Mouse (Mus musculus): ENCODE measurements at regions not wholly inside any gene's neighbourhood (a gene's known extent, or its start where the extent isn't known, plus 50 kb on each side); places are given as distances from the start of the nearest gene placed in this dataset.
A peak's percentile ranks its signal among the peaks of the same experiment; 100 is the strongest.

DNA sequence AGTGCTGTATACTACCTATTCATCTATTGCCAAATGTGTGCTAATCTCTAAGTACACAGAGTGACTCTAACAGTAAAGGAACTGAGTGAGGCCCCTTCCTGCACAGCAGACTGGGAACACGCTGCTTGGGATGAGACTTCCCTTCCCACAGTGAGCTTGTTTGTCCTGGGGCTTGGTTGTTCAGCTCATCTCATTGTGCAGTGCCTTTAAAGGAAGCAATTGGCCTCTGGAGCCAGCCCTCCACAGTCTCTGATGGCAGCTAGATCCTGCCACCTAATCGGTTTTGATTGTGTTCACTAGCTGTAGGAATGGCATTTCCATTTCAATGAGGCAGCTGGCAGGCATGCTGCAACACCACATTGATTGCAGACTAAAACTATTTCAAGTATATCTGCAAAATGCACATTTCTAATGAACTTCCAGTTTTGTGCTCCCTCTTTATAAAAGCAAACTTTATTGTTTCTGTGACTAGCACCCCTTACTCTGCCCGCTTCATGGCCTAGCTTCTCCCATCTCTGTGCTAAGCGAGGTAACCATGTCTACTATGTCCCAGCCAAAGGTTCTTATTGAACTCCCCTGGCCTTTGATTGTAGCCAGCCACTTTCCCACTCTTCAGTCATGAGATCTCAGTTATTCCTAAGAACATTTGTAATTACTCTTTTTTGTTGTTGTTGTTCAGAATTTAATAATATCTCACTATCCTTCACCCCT is 123.5 kb downstream of the Anxa5 start:
- TF ChIP-seq EP300 (IDR thresholded peaks at IDR 0.05), result no peak
- TF ChIP-seq CTCF (IDR thresholded peaks at IDR 0.05), result no peak
- ATAC-seq (peak; percentile 85), DNase-seq (ENCODE audit: low spot score) (peak; percentile 70)
- H3K4me3 ChIP-seq (ENCODE audit: low read depth, low read length), result no peak overlapping the region
- H3K27me3 ChIP-seq (replicated peaks; ENCODE audit: insufficient read depth, low read length), result no peaks in the 10 kb centered on the region
- no peaks in the 10 kb centered on the region for H3K36me3 ChIP-seq (ENCODE audit: insufficient read depth, low read length)
- H3K4me1 ChIP-seq (ENCODE audit: insufficient read depth, low read depth, low read length), result no peaks in the 10 kb centered on the region
- H3K27ac ChIP-seq (ENCODE audit: low read length), result peak overlapping the region; percentile 43
- H3K9ac ChIP-seq (replicated peaks; ENCODE audit: low read depth), result no peak overlapping the region
- no peaks in the 10 kb centered on the region for H3K9me3 ChIP-seq (ENCODE audit: low read length)
- 50% methylated on average over 4 of the region's 4 CpGs for WGBS
- no peak overlapping the region for H3K4me2 ChIP-seq (replicated peaks; ENCODE audit: low read depth, low read length)

DNA sequence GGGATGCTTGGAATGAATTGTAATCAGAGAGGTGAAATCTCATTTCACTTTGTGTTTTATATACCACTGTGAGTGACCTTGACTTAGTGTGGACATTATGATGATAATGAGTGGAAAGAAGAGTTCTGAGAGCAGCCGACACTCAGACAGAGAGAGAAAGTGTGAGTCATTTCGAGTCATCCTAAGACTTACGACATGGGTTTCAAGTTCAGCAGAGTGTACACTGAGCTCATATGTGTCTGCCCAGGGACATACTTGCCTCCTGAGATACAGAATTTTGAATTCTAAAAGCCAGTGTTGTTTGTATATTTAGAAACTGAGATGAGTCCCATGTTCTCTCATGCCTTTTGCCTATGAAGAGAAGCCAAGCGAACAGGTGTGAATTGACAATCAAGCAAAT is 126.6 kb downstream of the Anxa5 start:
- 75% methylated on average over 4 of the region's 4 CpGs for WGBS

GRCm38 (mm10) chr3:36340889-36341533 is 118.9 kb upstream of the Qrfpr start:
- Histone ChIP-seq H3K36me3 (ENCODE audit: insufficient read depth, low read length) (no peaks in the 10 kb centered on the region), H3K9ac (replicated peaks; ENCODE audit: low read depth) (no peak overlapping the region), H3K4me1 (ENCODE audit: insufficient read depth, low read depth, low read length) (no peaks in the 10 kb centered on the region), H3K9me3 (ENCODE audit: low read length) (no peaks in the 10 kb centered on the region), H3K4me2 (replicated peaks; ENCODE audit: low read depth, low read length) (no peak overlapping the region), H3K4me3 (ENCODE audit: low read depth, low read length) (no peak overlapping the region), H3K27me3 (replicated peaks; ENCODE audit: insufficient read depth, low read length) (no peaks in the 10 kb centered on the region), H3K27ac (ENCODE audit: low read length) (no peak overlapping the region)
- no peak for TF ChIP-seq EP300 (IDR thresholded peaks at IDR 0.05)
- no peak for TF ChIP-seq CTCF (IDR thresholded peaks at IDR 0.05)
- ATAC-seq (peak; percentile 70), DNase-seq (ENCODE audit: low spot score) (peak; percentile 66)
- WGBS, result 56% methylated on average over 6 of the region's 6 CpGs

More for the DNA sequence above, 126.6 kb downstream of the Anxa5 start:
- H3K4me3 ChIP-seq (ENCODE audit: low read depth, low read length), result no peak overlapping the region
- TF ChIP-seq CTCF (IDR thresholded peaks at IDR 0.05) (no peak), EP300 (IDR thresholded peaks at IDR 0.05) (no peak)
- no peaks in the 10 kb centered on the region for H3K4me1 ChIP-seq (ENCODE audit: insufficient read depth, low read depth, low read length)
- H3K27ac ChIP-seq (ENCODE audit: low read length), result no peak overlapping the region
- H3K4me2 ChIP-seq (replicated peaks; ENCODE audit: low read depth, low read length), result no peak overlapping the region
- peak; percentile 42; the same call in 1 of the 2 replicates for ATAC-seq
- no peak overlapping the region for H3K9ac ChIP-seq (replicated peaks; ENCODE audit: low read depth)
- peak; percentile 41 for DNase-seq (ENCODE audit: low spot score)
- H3K27me3 ChIP-seq (replicated peaks; ENCODE audit: insufficient read depth, low read length), result no peaks in the 10 kb centered on the region
- no peaks in the 10 kb centered on the region for H3K9me3 ChIP-seq (ENCODE audit: low read length)
- no peaks in the 10 kb centered on the region for H3K36me3 ChIP-seq (ENCODE audit: insufficient read depth, low read length)

DNA sequence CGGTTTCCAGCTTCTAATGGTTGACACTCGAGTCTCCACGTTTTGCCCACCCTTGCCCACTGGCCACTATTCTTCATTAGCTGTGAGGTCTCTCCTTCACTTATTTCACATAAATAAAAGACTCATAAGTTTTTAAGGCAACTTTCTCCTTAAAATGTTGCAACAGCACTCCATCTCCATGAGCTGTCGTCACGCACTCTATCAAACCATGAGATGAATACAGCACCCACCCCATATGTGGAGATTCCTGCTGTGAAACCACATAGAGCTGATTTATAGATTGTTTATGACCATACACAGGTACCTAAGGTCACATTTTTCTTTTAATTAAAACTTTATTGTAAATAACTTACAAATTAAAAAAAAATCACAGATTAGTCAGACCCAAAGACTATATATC is 117.5 kb upstream of the Qrfpr start:
- Histone ChIP-seq H3K4me1 (ENCODE audit: insufficient read depth, low read depth, low read length) (no peaks in the 10 kb centered on the region), H3K27ac (ENCODE audit: low read length) (no peak overlapping the region), H3K4me3 (ENCODE audit: low read depth, low read length) (no peak overlapping the region), H3K9ac (replicated peaks; ENCODE audit: low read depth) (no peak overlapping the region), H3K4me2 (replicated peaks; ENCODE audit: low read depth, low read length) (no peak overlapping the region), H3K9me3 (ENCODE audit: low read length) (no peaks in the 10 kb centered on the region), H3K36me3 (ENCODE audit: insufficient read depth, low read length) (no peaks in the 10 kb centered on the region), H3K27me3 (replicated peaks; ENCODE audit: insufficient read depth, low read length) (no peaks in the 10 kb centered on the region)
- TF ChIP-seq EP300 (IDR thresholded peaks at IDR 0.05), result no peak
- no peak for TF ChIP-seq CTCF (IDR thresholded peaks at IDR 0.05)
- 84% methylated on average over 5 of the region's 5 CpGs for WGBS
- ATAC-seq, result no peak
- no peak for DNase-seq (ENCODE audit: low spot score)

GRCm38 (mm10) chr3:36334279-36334678 is 112.2 kb upstream of the Qrfpr start:
- H3K9ac ChIP-seq (replicated peaks; ENCODE audit: low read depth), result no peak overlapping the region
- no peaks in the 10 kb centered on the region for H3K9me3 ChIP-seq (ENCODE audit: low read length)
- DNase-seq (ENCODE audit: low spot score), result peak; percentile 11
- no peaks in the 10 kb centered on the region for H3K36me3 ChIP-seq (ENCODE audit: insufficient read depth, low read length)
- no peak for TF ChIP-seq CTCF (IDR thresholded peaks at IDR 0.05)
- TF ChIP-seq EP300 (IDR thresholded peaks at IDR 0.05), result no peak
- ATAC-seq, result peak; percentile 32
- 59% methylated on average over 5 of the region's 5 CpGs for WGBS
- no peak overlapping the region for H3K4me3 ChIP-seq (ENCODE audit: low read depth, low read length)
- H3K27ac ChIP-seq (ENCODE audit: low read length), result no peak overlapping the region
- no peak overlapping the region for H3K4me2 ChIP-seq (replicated peaks; ENCODE audit: low read depth, low read length)
- H3K27me3 ChIP-seq (replicated peaks; ENCODE audit: insufficient read depth, low read length), result no peaks in the 10 kb centered on the region
- no peaks in the 10 kb centered on the region for H3K4me1 ChIP-seq (ENCODE audit: insufficient read depth, low read depth, low read length)

DNA sequence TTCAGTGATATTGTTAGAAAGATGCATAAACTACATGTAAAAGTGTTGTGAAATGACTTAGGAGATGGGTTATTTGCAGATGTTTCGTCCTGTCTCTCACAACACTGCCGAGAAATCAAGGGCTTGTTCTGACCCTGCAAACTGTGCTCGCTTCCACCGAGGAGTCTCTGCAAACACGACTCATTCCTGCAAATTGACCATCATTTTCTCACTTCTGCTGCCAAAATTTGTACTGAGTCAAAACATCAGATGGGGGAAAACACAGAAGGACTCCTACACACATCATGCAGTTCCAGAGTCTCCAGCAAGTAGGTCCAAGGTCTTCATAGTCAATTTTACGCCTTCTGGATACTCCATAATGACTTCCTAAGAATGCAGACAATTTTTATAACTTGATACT is 109.9 kb upstream of the Qrfpr start:
- Histone ChIP-seq H3K4me1 (ENCODE audit: insufficient read depth, low read depth, low read length) (no peaks in the 10 kb centered on the region), H3K4me2 (replicated peaks; ENCODE audit: low read depth, low read length) (no peak overlapping the region), H3K9me3 (ENCODE audit: low read length) (no peaks in the 10 kb centered on the region), H3K27me3 (replicated peaks; ENCODE audit: insufficient read depth, low read length) (no peaks in the 10 kb centered on the region), H3K4me3 (ENCODE audit: low read depth, low read length) (no peak overlapping the region), H3K27ac (ENCODE audit: low read length) (no peak overlapping the region), H3K9ac (replicated peaks; ENCODE audit: low read depth) (no peak overlapping the region), H3K36me3 (ENCODE audit: insufficient read depth, low read length) (no peaks in the 10 kb centered on the region)
- ATAC-seq (no peak), DNase-seq (ENCODE audit: low spot score) (no peak)
- 76% methylated on average over 6 of the region's 6 CpGs for WGBS
- TF ChIP-seq EP300 (IDR thresholded peaks at IDR 0.05) (no peak), CTCF (IDR thresholded peaks at IDR 0.05) (no peak)

Measured in lung, postnatal 0 days (tissue).